Mouse (Mus musculus) cortical plate, adult 2 months (tissue): Measurements from ENCODE around the gene Samhd1. TPM values are rescaled to one million over a fixed set of nuclear protein-coding genes. Genes with fewer than 3 reads are reported as not detected.

Experiments used
- H3K27ac ChIP-seq: fragments of 200-500 bp; 2 replicates; pipeline ENCODE4 v1.5.1; 2012; ENCODE audit warnings: low read length, control low read depth, inconsistent platforms; ENCODE audit not compliant: insufficient read depth
- H3K4me1 ChIP-seq: fragments of 200-500 bp; 2 replicates; pipeline ENCODE4 v1.6.1; 2011; ENCODE audit warnings: low read length; ENCODE audit not compliant: control insufficient read depth, insufficient read depth
- H3K4me3 ChIP-seq: fragments of 200-500 bp; 2 replicates; pipeline ENCODE4 v1.5.1; 2011; ENCODE audit warnings: mild to moderate bottlenecking, low read length, control low read depth; ENCODE audit not compliant: insufficient read depth
- CTCF ChIP-seq: fragments of 200-500 bp; IDR thresholded peaks from 2 replicates; pipeline ENCODE4 v1.5.1; 2011; ENCODE audit warnings: mild to moderate bottlenecking, control low read depth, low read length; ENCODE audit not compliant: insufficient read depth; ENCODE audit errors: extremely low read depth
- POLR2A ChIP-seq: fragments of 200-500 bp; IDR thresholded peaks from 2 replicates; pipeline ENCODE4 v1.6.1; 2011; ENCODE audit warnings: mild to moderate bottlenecking, low read length, control low read depth; ENCODE audit not compliant: insufficient read depth; ENCODE audit errors: extremely low read depth
- polyA plus RNA-seq: library from polyadenylated mRNA; depleted of rRNA; stranded (reverse); fragments of >200 nt; gene quantifications from 2 replicates; pipeline ENCODE4 v1.2.3, GENCODE M21; 2012; rRNA removed

The Samhd1 gene
- polyA plus RNA-seq, 1 experiment, result 15.9 TPM

DNA sequence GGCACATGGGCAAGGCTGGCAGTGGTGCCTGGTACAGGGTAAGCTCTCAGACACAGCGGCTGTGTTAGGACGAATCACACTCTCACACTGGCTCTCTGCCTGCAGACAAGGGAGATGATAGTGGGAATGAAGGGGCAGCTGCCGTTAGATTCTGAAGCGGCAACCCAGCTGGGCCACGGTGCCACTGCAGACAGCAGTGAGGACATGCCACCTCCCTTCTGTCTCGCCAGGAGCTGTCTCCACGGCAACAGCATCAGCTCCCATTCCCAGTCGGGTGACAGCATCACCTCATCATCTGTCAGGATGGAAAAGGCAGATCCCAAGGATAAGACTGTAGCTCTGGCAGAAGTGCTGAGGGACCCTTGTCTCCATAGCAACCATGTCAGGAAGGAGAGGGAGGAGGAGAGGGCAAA is 85.2 kb downstream of the Samhd1 start:
- peaks cover 12% of the 10 kb centered on the region for H3K4me1 ChIP-seq
- no peak overlapping the region for H3K4me3 ChIP-seq
- H3K27ac ChIP-seq, result peak overlapping the region; percentile 36; the same call in 1 of the 2 replicates
- TF ChIP-seq CTCF (no peak), POLR2A (no peak)

DNA sequence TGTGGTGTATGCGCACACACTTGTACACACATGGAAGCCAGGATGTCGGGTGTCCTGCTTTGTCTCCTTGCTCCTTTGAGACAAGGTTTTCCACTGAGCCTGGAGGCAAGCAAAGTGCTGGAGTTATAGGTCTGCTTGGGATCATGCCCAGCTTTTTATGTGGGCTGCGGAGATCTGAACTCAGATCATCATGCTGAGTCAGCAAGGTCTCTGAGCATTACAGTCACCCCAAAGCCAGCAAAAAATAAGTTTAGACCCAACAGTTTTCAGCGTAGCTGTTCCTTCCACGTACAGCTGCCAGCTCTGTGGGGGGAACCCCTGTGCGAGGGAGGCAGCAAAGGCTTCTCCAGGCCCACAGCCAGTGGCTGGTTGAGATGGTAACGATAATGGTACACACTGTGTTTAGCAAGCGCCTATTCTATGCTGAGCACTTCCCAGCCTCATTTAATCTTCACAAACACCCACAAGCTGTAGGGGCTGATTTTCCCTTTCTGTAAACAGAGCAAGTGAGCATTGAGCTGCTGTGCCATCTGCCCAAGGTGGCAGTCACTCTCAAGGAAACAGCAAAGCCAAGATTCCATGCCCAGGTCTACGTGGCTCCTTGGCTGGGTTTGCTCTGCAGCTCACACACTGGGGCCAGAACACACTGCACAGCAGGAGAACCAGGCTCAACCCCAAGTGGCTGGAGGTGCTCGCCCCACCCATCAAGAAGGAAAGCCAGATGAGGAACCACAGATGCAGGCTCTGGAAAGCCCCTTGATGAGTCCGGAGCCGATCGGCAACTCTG is 86.5 kb downstream of the Samhd1 start:
- Histone ChIP-seq H3K4me3 (no peak overlapping the region), H3K27ac (no peak overlapping the region), H3K4me1 (peaks cover 12% of the 10 kb centered on the region)
- TF ChIP-seq POLR2A (no peak), CTCF (no peak)

Other genes with a start within 250 kb of the Samhd1 start
- 0.67 and 0.85 TPM in 2 replicates for gene Sla2, start 248.1 kb downstream of the Samhd1 start, polyA plus RNA-seq
- gene Ndrg3, start 143.2 kb downstream of the Samhd1 start, polyA plus RNA-seq, result 585 and 611 TPM in 2 replicates
- gene Dsn1, start 128.1 kb downstream of the Samhd1 start, polyA plus RNA-seq, result 5.4 and 5.8 TPM in 2 replicates
- gene Soga1, start 56.0 kb downstream of the Samhd1 start, polyA plus RNA-seq, result 5.8 and 6.8 TPM in 2 replicates
- not detected in 2 replicates for gene Tldc2, start 48.2 kb downstream of the Samhd1 start, polyA plus RNA-seq
- 1.5 and 2.0 TPM in 2 replicates for gene Rbl1, start 69.3 kb upstream of the Samhd1 start, polyA plus RNA-seq
- gene Rpn2, start 143.8 kb upstream of the Samhd1 start, polyA plus RNA-seq, result 118 and 119 TPM in 2 replicates
- 1.3 and 1.5 TPM in 2 replicates for gene Mroh8, start 144.3 kb upstream of the Samhd1 start, polyA plus RNA-seq
- 0.53 TPM in 1 of 2 replicates, not detected in the other for gene Ghrh, start 212.2 kb upstream of the Samhd1 start, polyA plus RNA-seq
- gene Manbal, start 232.3 kb upstream of the Samhd1 start, polyA plus RNA-seq, result 101 and 108 TPM in 2 replicates